Mouse (Mus musculus) spleen, adult 12 weeks (tissue): ENCODE data around the gene Rundc3a.
"Not testable (repeated sequence)": the region's sequence is repeated elsewhere in the genome, so short reads cannot be mapped to it uniquely, and the experiment has no call there.

Experiments used
- DNase-seq: peaks from one replicate; pipeline ENCODE4 v3.0.0; 2022; ENCODE audit warnings: low spot score

Gene Rundc3a

DNA sequence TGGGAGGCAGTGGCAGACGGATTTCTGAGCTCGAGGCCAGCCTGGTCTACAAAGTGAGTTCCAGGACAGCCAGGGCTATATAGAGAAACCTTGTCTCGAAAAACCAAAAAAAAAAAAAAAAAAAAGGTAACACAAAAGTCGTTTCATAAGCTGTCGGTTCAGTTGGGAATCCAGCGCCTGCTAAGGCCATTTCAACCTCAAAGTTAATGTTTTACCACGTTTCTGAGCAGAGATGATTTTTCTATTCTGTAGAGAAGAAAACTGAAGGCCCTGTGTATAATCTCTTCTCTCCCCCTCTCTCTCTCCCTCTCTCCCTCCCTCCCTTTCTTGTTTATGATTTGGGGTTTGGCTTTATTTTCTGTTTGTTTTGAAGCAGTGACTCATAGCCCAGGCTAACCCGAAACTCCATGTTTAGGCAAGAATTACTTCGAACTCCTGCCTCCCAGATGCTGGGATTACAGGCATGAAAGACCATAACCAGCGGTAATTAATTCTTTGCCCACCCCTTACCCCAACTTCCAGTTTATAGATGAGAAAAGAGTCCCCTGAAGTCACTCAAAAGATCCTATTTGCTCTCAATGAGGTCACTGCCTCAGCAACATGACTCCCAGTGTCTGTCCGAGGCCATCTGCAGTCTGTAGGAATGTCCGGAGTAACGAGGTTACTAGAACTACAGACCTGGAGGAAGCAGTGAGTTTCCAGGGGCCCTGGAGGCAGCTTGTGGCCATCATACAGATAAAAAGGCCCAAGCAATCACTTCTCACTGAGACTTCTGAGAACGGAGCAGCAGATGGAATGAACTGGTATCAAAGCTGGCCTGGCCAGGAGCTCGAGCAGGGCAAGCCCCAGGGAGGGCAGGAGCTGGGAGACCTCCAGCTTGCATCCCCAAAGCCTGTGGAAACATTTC lies 15.9 kb downstream of the Rundc3a start:
- no peak for DNase-seq

DNA sequence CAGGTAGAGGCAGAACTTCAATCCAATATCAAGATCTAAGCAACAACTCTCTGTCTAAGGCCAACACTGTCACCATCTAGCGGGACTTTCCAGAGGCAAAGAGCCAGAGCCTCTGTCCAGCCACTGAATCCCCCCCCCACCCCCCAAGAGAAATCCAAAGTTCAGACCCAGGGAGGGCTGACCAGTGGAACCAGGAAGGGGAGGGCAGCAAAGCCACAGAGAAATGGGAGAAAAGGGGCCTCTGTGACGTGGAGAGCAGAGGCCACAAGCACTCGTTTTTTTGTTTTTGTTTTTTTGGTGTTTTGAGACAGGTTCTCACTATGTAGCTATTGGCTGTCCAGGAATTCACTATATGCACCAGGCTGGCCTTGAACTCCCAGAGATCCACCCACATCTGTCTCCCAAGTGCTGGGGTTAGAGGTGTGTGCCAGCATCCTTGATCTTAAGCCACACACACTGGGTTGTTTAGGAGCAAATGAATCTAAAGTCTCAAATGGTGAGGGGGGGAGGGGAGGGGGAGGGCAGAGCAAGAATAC lies 16.7 kb downstream of the Rundc3a start:
- DNase-seq, result no peak

DNA sequence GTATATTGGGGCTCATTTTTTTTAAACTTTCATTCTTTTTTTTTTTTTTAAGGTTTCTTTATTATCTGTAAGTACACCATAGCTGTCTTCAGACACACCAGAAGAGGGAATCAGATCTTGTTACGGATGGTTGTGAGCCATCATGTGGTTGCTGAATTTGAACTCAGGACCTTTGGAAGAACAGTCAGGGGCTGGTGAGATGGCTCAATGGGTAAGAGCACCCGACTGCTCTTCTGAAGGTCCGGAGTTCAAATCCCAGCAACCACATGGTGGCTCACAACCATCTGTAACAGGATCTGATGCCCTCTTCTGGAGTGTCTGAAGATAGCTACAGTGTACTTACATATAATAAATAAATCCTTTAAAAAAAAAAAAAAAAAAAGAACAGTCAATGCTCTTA lies 17.1 kb downstream of the Rundc3a start:
- not testable (repeated sequence) for DNase-seq

DNA sequence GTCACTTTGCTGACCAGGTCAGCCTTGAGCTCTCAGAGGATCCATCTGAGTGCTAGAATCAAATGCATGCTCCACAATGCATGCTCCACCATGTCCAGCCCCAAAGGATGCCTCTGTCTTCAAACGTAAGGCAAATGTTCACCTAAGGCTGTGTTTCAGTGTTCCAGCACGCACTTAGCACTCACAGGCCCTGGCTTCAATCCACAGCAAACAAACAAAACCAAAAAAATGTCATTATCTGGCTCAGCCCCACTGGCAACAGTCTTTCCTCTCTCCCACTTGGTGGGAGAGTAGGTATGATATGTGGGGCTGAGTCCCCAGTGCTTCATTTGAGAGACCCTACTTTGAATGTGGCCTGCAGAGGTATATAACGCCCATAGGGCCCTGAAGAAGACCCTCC lies 17.9 kb downstream of the Rundc3a start:
- no peak for DNase-seq

DNA sequence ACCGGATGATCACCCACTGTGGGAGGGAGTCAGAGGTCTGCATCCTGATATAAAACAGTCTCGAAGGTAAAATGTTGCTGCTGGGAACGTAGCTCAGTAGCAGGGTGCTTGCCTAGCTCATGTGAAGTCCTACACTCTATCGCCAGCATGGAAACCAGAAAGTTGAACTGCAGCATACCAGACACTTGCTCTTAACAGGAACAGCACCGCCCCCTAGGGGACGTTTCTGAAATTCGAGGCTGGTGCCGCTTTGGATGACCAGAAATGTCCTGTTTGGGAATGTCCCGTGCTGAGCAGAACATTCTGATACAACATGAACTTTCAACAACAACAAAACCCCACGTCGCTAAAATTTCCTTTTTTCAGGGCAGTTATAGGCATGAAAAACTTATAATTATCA lies 18.5 kb downstream of the Rundc3a start:
- peak; percentile 82 for DNase-seq

DNA sequence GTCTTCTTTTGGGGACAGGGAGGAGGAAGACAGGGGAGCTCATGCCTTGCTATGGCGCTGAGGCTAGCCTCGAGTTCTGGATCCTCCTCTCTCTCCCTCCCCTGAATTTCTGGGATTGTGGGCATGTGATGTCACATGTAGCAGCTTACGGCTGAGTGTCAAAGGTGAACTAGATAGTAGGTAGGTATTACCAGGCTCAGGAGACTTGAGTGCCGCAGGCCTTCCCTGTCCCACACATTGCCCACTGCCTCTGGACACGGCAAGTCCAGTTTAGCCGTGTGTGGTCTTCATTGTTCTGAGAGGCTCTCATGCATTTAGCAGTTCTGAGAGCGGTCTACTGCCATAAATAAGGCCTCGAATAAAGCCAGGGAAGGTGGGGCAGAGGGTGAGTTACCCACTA lies 19.9 kb downstream of the Rundc3a start:
- DNase-seq, result no peak

DNA sequence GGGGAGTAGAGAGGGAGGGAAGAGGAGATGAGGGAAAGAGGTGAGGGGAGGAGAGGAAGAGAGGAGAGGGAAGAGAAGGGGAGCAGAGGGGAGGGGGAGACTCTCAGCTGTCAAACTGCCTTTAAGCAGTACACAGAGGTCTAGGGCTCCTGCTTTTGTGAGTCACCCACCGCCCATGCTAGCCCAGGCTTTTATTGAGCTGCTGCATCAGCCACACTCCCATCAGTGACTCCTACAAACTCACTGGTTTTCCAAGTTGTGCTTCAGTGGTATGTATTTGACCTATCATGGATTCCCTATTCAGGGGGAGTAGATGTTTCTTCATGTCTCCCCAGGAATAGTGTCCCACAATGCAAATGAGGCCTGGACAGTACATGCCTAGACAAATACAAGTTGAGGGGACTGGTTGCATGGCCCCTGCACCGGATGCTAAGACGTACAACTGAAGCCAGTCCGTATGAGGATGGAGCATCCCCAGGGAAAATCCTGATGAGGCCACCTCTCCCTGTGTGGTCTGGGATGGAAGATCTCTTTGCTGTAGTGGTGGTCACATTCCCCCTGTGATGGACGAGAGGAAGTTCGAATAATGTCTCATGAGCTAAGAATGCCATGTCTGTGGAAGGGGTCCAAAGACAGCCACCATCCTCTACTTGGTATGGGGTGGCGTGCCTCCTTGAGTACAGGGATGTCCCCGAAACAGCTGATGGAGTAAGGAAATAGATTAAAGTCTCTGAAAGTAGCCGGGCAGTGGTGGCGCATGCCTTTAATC lies 22.0 kb downstream of the Rundc3a start:
- no peak for DNase-seq

DNA sequence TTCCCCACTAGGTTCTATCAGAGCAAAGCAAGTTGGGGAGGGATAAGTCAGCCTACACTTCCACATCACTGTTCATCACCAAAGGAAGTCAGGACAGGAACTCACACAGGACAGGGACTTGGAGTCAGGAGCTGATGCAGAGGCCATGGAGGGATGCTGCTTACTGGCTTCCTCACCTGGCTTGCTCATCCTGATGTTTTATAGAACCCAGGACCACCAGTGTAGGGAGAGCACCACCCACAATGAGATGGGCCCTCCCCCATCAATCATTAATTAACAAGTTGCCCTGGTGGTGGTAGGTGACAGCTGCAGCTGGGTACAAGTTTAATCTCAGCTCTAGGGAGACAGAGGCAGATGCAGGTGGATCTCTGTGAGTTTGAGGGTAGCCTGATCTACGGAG lies 24.0 kb downstream of the Rundc3a start:
- DNase-seq, result no peak

DNA sequence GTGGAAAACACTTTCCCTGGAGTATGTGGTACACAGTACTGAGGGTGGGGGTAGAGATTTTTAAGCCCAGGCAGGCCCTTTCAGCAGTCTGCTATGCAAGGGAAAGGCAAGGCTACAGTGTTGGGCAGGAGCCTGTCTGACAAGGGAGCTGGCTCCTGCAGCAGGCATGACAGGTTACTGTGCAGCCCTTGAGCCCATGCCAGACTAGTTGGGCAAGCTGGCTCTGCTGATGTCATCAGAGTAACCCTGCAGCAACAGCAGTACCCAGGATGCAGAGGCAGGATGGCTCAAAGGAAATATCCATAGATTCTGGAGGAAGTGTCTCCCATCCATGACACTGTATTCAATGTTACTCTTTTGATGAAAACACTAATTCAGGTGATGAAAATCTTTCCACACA lies 25.7 kb downstream of the Rundc3a start:
- DNase-seq, result no peak

DNA sequence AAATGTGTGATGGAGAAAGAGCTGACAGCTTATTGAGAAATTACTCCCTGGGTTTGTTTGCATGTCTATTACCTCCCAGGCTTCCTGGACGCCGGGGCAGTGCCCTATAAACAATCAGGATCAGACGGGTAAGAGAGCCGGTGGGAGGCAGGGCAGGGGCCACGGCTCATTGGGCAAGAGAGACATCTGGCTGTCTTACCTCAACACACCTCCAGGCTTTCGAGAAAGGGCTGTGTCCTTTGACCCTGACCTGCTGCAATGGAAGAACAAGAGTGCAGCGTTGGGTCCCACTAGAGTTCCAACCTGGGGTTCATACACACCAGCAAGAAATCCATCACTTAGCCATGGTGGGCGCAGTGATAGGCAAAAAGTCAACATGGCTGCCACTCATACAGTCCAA lies 28.4 kb downstream of the Rundc3a start:
- no peak for DNase-seq

DNA sequence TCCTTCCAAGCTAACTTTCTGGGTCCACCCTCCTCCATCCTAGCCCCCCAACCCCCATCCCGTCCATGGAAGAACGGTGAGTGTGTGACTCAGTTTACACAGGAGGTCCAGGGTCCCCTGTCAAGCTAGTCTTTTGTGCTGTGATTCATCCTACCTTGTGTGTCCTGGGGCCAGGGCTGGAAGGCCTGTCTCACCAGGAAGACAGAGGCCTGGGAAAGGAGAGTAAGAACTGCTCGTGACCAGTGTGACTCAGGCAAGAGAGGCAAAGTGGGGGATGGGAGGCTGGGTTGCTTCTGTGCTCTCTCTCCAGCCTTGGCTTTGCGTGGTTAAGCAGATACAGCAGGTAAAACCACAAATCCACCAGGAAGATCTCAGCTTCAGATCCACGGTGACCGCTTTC lies 31.5 kb downstream of the Rundc3a start:
- no peak for DNase-seq

DNA sequence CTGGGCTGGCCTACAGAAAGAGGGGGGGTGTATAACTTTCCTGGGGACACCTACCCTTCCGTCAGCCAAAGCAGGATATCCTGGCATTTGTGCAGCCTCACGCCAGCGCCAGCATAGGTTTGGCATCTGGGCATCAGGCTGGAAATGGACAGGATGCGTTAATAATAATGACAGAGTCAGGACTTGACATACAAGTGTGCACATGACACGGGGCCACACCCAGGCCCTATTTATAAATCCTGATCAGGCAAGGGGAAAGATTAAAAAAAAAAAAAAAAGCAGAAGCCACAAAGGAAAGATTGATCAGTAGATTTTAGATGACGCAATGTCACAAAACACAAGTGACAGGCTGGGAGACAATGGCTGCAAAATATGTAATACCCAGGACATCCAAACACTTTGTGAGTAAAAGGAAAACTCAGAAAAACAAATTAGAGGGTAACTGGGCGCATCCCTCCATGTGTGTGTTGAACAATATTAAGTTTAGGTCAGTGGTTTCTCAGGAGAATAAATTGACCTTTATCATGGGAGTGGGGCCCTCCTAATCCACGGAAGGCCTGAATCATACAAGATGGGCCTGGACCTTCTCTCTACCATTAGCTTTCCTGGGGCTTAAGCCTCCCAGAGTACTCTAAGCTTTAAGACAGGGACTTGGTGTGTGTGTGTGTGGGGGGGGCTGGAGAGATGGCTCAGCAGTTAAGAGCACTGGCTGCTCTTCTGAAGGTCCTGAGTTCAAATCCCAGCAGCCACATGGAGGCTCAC lies 32.5 kb downstream of the Rundc3a start:
- DNase-seq, result no peak

DNA sequence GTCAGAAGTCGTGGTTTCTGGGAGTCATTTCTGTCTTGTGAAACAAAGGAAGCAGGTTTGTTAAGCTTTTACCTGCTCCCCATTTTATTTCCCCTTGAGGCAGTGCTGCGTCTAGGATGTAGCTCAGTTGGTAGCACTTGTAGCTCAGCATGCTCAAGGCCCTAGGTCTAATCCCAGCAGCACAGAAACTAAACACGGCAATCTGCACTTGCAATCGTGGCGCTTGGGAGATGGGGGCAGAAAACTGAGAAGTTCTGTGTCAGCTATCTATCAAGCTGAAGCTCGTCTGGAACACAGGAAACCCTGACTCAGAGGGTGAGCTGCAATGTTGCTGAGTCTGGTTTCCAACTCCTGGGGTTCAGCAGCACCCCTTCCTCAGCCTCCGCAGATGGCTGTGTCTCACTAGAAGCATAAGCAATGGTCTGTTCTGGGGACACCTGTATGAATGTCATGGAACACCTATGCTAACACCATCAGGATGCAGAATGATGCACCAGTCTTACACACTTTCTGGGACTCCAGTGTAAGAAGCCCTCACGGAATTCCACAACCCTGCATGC lies 35.9 kb downstream of the Rundc3a start:
- DNase-seq, result no peak

DNA sequence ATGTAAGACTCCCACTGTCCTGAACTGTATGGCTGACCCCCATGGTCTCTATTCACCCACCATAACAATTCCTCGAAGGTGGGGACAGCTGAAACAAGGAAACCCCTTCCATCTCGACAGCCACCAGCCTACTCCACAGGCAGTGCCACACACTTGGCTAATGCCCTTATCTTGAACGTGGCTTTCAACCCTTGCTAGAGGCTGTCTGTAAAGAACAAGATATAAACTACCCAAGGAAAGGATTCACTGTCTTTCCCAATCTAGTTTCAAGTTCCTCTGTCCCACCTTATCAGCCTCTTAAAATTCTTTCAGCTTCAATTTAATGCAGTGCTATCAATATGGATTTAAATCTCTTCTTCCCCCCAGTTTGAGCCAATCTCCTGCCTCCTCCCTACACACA lies 36.3 kb downstream of the Rundc3a start:
- no peak for DNase-seq

DNA sequence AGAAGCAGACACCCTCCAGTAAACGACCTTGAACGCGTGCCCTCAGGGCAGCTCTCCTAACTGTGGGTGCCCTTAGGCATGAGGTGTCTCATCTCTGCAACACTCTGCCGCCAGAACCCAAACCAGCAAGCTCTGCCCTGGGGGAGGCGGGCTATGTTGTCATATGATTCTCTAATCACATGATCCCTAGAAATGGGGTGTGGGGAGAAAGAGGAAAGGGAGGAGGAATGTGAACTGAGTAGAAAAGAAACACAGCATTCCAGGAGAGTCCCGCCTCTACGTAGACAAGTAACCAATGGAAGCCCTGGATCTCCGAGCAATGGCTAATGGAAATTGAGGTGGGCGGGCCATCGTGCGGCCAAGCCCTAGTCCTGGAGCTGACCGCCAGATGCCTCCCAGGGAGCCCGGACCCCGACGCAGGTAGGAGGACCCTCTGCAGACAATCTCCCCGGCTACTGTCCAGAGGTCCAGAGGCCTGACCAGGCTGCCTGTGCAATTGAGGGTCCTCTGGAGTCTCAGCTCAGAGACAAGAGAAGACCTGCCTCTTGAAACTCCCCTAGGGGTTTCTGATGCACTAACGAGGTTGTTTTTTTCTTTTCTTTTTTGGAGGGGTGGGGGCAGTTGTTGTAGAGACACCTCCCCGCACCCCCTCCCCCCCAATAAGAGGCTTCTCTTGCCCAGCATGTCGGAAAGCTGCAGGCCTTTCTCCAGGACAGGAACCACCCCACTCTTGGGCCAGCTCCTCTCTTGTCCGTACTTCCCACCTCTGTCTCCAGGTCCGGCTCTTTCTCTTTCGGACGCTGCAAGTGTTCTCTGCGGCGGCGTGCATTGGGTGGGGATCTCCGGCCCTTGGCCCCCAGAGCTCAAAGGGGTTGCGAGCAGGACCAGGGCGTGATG lies 37.2 kb downstream of the Rundc3a start, which contains the start of gene Grn:
Gene Grn, plus strand, starts transcription at position 195 of the 897 bp plus-strand sequence.
- DNase-seq, result peak; percentile 68

DNA sequence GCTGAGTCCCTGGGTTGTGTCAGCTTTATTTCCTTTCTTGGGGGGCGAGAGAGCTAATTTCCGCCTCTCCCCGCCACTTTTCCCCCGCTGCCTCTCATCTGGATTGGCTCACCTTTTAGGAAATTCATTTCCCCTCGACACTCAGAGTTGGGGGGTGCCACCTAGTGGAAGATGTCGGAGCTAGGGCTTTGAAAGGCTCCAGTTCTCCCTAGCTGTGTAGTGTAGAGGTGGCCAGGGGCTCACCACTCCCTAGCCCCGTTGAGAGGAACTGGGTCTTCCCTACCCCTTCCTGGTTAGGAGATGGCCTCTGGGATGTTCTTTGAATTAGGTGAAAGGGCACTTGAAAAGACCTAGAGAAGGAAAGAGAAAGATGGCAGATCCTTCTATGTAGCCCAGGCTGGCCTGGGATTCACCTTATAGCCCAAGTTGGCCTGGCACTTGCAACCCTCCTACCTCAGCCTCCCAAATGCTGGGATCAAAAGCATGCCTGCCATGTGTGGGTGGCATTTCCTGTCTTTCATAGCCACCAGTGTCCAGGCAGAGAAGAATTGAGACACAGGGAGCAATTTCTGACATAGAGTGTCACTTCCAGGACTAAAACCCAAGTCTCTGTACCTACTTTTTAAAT lies 37.9 kb downstream of the Rundc3a start:
- peak; percentile 67 for DNase-seq

DNA sequence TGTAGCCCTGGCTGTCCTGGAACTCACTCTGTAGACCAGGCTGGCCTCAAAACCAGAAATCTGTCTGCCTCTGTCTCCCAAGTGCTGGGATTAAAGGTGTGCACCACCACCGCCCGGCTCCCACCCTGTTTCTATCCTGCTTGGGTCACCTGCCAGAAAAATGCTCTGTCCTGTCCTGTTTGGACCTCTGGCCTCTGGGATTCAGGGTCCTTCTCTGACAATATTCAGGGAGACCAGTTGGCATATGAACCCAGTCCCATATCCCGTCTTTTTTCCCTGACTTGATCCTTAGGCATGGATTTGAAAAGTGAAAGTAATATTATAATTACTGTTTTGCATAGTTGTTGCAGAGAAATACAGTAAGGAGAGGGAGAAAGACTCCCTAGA lies 38.5 kb downstream of the Rundc3a start:
- no peak for DNase-seq

DNA sequence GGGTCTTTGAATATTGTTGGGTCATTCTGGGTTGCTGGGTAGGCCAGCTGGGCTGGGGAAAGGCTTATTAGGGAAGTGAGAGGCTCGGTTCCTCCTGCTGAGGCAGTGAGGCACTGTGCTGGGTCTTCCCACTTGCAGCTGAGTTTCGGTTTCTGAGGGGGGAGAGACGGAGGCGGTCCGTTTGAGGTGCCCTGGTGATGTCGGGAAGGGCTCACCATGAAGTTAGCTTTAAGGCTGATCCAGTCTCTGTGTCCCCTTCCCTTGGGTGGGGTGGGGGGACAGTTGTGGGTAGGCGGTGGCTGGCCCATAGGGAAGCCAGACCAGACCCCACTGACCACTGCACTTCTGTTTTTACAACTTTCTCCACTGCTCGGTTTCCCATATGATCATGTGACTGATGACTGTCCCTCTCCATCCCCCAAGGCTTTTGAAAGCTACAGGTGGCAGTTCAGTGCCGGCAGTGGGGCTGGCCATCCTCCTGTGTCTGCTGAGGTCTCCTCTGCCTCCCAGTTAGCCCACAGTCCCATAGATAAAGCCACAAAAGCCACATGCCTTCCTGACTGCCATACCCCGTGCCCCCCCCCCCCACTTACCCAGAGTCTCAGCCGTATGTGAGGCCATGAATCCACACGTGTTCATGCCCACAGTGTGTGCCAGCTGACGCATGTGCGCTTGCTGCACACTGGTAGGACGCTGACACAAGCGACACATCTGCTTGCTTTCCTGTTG lies 39.1 kb downstream of the Rundc3a start:
- DNase-seq, result peak; percentile 47

DNA sequence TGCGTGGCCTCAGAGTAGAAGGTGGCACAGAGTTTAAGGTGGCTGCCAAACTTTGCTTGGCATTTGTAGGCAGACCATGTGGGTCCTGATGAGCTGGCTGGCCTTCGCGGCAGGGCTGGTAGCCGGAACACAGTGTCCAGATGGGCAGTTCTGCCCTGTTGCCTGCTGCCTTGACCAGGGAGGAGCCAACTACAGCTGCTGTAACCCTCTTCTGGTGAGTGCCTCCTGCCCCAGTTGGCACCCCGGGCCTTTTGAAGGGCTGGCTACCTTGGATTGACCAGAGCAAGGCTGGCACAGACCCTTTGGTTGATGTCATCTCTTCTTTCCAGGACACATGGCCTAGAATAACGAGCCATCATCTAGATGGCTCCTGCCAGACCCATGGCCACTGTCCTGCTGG lies 39.7 kb downstream of the Rundc3a start:
- no peak for DNase-seq

DNA sequence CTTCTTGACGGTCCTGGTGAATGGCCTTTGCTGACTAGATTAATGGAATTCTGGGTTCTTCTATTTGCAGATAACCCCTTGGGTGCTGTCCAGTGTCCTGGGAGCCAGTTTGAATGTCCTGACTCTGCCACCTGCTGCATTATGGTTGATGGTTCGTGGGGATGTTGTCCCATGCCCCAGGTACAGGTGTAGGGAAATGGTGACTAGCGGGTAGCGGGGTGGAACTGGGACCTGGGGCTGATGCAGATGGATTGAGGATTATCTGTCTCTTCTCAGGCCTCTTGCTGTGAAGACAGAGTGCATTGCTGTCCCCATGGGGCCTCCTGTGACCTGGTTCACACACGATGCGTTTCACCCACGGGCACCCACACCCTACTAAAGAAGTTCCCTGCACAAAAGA lies 40.7 kb downstream of the Rundc3a start:
- DNase-seq, result no peak
